Mouse (Mus musculus) gastrocnemius, postnatal 14 days (tissue): ENCODE measurements around the gene Ccn1. TPM values are rescaled to one million over a fixed set of nuclear protein-coding genes. Genes with fewer than 3 reads are reported as not detected.

ENCODE experiments used
- DNase-seq: peaks from one replicate; pipeline ENCODE4 v3.0.0; 2021; ENCODE audit warnings: mixed read lengths
- intact Hi-C: fragments of 180-260 bp; cut with DNase I; formaldehyde crosslinking; loops from one replicate; pipeline ENCODE4 v1.15.1; 2025; ENCODE audit warnings: low total_unique reads
- total RNA-seq, 2 experiments: library from RNA; stranded (reverse); gene quantifications; 2 replicates each; pipeline ENCODE4 v1.2.3; 2021

The Ccn1 gene
- total RNA-seq, 2 experiments from 2014 or later: 20.4 to 28.2 TPM

DNA sequence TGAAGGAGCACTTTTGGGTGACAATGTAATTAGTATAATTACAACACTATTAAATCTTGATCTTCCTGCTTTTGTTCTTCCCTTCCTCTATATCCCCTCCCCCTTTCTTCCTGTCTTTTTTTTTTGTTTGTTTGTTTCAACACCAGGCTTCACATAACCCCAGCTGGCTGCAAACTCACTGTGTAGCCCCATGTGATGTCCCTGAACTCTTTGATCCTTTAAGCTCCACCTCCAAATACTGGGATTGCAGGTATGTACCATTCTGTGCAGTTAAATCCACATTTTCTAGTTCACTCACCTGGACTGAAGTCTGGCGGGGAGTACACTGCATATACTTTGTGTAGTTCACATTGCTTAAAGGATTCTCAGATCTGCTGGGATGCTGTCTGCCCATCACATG, 23.7 kb downstream of the Ccn1 start:
- DNase-seq: no peak
- intact Hi-C loops: no loop called here

DNA sequence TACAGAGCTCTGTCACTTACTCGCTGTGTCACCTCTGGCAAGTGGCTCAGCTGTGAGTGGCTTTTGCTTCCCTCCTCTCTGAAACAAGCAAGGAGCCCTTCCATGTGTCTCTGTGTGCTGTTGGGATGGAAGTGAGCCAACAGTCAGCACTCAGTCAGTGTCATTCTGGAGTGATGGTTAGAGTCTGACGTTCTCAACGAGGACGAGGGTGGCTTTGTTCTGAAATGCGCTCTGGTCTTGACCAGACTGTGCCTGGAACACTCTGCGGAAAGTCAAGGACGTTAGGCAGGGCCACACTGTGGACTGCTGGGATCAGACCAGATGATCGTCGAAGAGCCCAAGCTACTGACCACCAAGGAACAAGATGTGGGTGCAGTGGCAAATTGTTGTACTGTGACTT, 24.2 kb downstream of the Ccn1 start:
- intact Hi-C loops: no loop called here
- no peak for DNase-seq

DNA sequence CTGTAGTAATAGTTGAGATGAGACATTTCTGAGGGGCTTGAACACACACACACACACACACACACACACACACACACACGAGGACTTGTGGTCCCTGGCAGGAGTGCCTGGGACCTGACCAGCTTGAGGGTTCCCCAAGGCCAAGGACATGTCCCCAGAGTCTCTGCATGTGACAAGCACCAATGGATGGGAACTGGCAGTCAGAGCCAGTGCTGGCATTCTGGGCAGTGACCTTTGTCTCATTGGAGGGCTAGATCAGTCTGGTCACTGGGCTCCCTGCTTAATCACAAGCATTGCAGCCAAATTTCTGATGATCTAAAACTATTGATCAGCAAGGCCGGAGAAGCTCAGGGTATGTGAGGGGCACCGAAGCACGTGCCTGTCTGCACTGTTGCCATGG, 25.0 kb downstream of the Ccn1 start:
- no peak for DNase-seq
- intact Hi-C loops: no loop called here

DNA sequence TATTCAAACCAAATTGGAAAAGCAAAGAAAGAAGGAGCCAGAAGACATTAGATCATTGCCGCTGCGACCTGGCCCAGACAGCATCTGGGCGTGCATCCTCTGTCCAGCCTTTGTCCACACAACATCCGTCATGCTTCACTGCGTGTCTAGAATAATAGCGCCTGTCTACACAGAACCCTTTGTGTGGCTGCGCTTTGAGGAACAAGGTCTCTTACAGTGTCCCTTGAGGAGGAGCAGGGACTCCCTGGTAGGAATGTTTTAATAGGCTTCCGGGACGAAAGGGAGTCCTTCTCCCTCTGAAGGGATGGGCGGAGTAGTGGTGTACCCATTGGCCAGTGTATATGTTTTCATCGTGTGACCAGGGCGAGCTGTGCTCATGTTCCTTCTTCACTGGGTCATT, 26.7 kb downstream of the Ccn1 start:
- intact Hi-C loops: no loop called here
- DNase-seq: no peak

DNA sequence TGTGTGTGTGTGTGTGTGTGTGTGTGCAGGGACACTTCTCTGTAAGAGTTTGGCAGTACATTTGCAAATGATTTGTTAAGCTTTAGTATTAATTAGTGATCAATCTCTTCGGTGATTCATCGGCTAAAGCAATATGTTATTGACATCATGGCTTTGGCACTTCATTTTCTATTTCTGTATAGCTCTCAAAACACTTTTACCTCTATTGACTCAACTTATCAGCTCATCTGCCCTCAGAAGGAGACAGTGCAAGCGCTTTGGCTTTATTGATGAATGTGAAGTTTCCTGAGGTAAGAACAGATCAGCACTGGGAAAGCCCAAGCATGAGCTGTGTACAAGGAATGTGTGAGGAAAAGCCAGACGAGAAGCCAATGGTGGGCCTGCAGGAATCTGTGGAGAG, 28.6 kb downstream of the Ccn1 start:
- intact Hi-C loops: no loop called here

DNA sequence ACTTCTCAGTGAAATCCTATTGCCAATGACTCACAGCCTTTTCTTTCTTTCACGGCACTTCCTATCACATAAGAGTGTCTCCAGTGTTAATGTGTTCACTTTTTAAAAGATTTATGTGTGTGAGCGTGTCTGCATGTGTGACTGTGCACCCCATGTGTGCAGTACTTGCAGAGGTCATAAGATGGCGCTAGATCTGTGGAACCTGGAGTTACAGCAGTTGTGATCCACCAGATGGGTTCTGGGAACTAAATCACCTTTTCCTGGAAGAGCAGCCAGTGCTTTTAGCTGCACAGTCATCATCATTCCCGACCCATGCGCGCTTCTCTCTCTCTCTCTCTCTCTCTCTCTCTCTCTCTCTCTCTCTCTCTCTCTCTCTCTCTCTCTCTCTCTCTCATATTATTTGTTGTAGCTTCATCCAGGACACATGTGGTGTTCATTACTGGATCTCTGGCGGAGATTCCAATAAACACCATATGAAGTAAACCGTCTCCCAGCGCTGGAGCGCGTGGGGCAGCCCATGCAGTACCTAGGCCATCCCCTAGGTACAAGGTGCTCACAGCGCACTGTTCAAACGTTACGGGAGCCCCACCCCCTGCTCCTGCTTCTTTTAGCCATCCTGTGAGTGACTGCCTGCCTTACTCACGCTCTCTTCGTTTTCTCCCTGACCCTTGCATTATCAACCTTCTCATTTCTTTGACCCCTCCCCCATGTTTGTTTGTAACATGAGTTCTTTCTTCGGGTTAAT, 30.0 kb downstream of the Ccn1 start:
- intact Hi-C loops: no loop called here

More for the DNA sequence above, 28.6 kb downstream of the Ccn1 start:
- DNase-seq: no peak

DNA sequence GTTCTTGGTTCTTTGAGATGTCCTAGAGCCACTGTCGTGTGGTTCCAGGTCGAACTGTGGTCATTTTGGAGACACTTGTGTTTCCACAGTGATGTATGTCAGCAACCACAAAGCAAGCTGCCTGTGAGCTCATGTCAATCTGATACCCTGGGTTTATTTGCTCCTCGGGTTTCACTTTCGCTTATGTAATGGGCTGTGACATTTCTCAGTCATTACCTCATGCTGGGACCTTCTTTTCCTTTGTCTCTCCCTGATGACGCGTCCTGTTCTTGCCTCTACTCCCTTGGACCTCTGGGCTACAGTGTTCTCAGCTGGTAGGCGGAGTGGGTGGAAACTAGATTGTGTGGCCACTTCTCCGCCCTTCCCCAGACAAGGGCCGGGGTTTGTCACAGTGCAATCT, 31.5 kb downstream of the Ccn1 start:
- intact Hi-C loops: no loop called here
- no peak for DNase-seq

More for the DNA sequence above, 30.0 kb downstream of the Ccn1 start:
- DNase-seq: no peak

DNA sequence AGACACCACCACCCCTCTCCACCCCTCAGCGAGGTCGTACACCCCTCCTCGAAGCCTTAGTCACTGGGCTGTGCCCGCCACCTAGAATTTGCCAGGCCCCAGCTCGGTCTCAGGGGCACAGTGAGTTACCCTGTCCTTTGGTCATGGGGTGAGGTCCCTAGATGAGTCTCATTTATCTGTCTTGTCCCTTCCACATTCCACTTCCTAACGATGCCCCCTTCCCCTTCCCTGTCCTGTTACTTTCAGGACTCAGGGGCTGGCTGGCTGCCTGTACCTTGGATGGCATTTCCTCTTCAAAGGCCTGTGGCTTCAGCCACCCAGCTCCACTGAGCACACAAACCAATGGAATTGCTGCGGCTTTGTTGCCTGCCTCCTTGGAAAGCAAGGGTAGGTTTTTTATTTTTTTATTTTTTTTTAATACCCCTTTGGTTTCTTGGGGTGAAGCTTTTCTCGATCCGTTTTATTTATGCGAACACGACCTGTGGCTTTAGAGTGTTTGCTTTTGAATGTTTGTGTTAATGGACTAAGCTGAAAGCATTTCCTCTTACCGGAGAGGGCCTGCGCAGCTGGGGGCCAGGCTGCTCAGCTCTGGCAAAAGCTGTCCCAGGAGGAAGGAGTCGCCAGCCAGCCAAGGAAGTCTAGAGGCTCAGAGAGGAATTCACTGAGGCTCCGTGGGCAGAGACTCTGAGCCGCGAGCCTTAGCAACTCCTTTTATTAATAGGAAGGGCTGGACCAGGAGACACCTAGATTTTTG, 35.2 kb downstream of the Ccn1 start:
- intact Hi-C loops: no loop called here

DNA sequence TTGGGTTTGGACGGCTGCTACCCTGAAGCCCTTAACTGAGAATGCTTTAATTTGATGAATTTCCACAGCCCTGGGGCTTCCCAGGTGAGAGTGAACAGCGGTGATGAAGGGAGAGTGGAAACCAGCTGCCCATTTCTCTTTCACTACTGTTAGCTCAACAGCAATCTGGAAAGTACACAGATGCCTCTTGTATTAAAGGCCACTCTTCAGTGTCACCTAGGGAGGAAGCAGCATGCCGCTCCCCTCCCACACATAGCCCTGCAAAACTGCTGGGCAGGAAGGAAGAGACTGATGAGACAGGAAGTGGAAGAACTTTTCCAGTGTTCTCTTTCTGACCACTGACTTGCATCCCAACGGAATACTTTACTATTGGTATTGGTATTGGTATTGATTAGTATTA, 36.5 kb downstream of the Ccn1 start:
- no peak for DNase-seq
- intact Hi-C loops: no loop called here

More for the DNA sequence above, 35.2 kb downstream of the Ccn1 start:
- DNase-seq: peak; percentile 50

DNA sequence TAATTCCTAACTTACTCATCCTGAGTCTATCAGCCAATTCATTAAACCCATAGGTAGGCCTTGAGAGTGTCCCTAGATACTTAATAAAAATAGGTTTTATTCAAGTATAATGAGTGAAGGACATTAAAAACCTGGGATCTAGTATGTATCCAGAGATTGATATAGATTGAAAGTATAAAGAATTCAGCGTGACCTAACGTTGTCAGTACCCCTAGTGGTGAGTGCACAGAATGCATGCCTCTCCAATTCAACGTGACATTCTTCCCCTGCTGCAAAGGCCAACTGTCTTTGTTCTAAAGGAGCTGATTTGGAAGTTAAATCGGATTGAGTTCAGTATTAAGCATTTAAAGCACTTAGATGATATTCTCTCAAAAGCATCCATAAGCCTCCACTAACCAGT, 37.1 kb downstream of the Ccn1 start:
- intact Hi-C loops: no loop called here
- no peak for DNase-seq

DNA sequence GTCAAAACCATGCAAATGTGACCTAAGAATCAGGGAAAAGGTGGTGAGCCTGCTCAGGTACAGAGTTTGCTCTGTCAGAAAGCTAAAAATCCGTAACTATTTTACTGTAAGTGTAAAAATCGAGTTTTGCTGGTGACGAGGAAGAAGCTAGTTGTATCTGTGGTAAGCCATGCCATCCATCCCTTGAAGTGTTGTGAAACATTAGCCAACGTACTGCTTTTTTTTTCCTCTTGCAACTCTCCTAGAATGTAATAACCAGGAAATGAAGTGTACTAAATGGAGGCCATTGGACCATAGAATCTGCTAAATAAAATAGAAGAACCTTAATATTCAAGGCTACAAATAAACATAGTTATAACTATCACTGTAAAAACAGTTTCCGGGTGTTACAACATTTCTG, 41.5 kb downstream of the Ccn1 start:
- no peak for DNase-seq
- intact Hi-C loops: no loop called here

DNA sequence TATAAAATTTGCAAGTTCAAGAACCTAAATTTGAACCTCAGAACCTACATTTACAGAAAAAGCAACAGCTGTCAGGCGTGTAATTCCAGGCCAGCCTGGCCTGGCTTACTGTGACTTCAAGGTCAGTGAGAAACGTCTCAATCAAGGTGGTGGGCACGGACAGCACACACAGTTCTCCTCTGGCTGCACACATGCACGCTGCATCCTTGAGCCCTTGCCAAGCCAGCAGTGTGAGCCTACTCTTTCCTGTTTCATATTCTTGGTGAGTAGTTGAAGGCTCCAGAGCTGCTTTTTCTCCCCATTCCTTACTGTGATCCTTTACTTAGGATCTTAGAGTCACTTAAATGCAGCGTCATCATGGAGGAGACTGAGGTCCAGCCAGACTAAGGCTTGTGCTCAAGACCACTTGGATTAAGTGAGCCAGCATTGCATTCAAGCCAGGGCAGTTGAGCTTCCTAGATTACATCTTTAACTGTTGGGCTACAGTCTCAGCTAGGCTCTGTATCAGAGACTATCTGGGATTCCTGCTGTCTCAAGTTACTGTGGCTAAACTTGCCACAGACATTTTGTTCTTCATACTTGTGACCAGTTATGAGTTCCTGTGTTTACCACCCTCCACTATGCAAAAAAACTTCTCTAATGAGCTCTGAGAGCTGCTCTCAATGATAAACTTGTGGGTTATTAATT, 44.2 kb downstream of the Ccn1 start:
- no peak for DNase-seq
- intact Hi-C loops: no loop called here

DNA sequence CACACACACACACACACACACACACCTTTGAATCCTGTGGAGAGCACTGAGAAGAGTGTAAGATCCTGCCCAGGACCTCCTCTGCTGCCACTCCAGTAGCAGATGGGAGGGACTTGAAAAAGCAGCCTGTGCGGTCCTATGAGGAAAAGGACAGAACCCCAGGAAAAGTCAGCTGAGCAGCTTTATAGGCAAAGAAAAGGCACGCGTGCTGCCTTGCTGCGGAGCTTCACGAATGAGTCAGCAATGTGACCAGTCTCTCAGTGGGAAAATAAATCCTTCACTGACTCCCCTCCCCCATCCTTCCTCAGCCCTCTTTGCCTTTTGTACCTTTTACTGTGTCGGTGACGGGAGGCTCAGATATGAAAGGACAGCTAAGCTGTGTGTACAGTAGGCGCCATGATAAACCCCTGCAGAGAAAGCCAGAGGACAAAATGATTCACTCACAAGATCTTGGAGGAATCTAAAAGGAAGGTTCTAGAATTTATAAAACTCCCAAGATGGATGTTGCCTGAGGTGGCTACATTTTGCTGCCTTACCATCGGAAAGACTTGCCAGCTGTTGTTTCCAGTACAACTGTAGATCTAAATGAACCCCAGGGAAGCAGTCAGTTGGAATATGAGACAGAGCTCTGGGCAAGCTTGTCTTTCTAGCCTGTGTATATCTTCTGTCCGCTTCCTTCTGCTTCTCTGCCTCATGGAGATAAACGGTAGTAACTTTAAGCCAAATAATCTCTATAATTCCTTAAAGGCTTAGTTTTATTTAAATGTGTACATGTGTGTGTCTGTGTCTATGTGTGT, 47.2 kb downstream of the Ccn1 start:
- DNase-seq: no peak
- intact Hi-C loops: no loop called here

DNA sequence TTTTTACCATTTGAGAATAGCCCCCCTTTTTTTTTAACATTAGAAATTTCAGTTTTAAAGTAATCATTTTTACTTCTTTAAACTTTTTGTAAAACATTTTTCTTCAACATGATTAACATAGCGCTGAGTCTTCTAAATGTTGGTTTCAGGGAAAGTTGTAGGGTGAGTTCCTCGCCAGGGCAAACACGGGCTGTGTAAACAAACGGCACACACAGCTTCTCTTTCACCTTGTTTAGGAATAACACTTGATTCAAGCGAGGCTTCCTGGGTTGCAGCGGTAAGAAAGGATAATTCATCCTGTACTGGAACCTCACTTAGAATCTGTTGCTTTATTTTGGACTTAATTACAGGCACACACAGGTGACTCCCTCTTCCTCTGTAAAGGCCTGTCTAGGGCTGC, 48.4 kb downstream of the Ccn1 start:
- intact Hi-C loops: no loop called here

DNA sequence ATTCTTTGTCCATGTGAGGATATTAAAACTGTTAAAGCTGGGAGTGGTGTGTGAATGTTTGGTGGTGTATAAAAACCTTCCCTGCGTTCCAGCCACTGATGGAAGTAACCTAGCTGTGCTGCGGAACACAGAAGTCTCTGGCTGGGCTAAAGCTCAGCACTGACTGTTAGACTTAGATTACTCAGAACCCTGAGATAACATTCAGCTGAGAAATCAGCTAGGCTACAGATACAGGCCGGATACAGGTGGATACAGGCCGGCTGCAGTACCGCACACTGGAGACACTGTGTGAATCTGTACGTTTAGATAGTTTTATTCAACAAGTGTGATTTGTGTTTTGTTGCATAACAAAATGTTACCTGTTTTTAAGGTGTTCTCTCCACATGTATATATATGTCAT, 49.0 kb downstream of the Ccn1 start:
- intact Hi-C loops: no loop called here
- DNase-seq: no peak

More for the DNA sequence above, 48.4 kb downstream of the Ccn1 start:
- no peak for DNase-seq

DNA sequence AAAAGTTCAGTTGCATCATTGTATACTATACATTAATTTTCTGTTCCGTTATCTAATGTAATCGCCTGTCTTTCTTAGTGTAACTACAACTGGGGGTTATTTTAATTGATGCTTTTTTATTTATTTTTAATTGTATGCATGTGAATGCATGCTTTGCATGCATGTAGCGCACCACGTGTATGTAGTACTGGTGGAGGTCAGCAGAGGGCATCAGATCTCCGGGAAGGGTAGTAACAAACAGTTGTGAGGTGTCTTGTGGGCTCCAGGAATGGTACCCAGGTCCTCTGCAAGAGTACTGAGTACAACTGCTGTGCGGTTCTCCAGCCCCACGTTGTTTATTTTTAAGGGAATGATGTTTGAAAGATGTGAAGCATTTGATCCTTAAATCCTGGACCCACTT, 50.7 kb downstream of the Ccn1 start:
- DNase-seq: no peak
- intact Hi-C loops: no loop called here
